ENCODE assay signal across 25 mouse cellular contexts in the genomic region with DNA sequence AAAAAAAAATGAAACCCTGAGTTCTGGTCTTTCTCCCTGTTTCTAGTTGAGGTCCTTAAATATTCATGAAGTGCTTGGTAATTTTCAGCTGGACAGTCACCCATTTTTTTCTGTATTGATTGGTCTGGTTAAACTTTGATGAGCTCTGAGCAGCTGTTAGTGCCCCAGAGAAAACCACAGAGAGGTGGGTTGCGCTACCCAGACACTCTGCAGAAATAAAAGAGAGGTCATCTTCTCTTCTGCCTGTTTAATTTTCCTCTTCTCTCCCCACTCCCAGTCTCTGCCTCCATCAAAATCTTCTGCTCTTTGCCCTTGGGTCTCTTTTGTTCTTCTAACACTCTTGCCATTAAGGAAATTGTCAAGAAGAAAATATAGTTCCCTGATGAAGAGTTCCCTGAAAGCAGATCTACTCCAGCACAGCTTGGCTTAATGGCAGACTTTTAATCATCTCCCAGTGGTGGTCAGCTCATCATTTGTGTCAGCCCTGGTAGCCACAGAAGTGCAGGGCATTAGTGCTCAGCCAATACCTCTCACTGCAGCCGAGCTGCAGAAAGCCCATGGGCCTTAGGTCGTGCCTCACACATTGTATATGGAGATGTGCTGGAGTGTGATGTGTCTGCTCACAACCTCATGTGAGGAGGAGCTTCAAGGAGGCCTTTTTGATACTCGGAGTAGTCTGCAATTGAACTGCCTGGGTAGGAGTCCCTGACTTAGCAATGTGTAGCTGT. TPM values are rescaled to one million over a fixed set of nuclear protein-coding genes. Genes with fewer than 3 reads are reported as not detected.
DNase-seq lines count a peak whose midpoint lies in the region; ATAC-seq lines count a peak whose summit lies in the region.
"Had no signal": no experiment of that assay in that cellular context is flagged by ENCODE, and none has a peak within 500 bp of the region (broad histone marks: within the 10 kb centered on the region; RNA-seq: fewer than 3 reads in every experiment).

No protein-coding gene starts in this region.

- no peak overlapping the region for H3K4me2 ChIP-seq in midbrain, embryonic 11.5 days
- H3K4me2 ChIP-seq in midbrain, embryonic 16.5 days (ENCODE audit: low read length): no peak overlapping the region
- no peak overlapping the region for H3K4me2 ChIP-seq in embryonic facial prominence, embryonic 12.5 days (replicated peaks)
- H3K4me2 ChIP-seq in embryonic facial prominence, embryonic 14.5 days (ENCODE audit: low read depth, low read length): no peak overlapping the region
- H3K4me2 ChIP-seq in neural tube, embryonic 13.5 days: no peak overlapping the region
- H3K4me2 ChIP-seq: forebrain, embryonic 15.5 days; heart, embryonic 13.5 days; limb, embryonic 15.5 days; stomach, embryonic 15.5 days had no signal

- no peaks in the 10 kb centered on the region for H3K27me3 ChIP-seq in midbrain, embryonic 11.5 days (ENCODE audit: control insufficient read depth, insufficient read depth, low read length)
- H3K27me3 ChIP-seq in midbrain, embryonic 16.5 days (ENCODE audit: control insufficient read depth, insufficient read depth, low read depth, low read length): no peaks in the 10 kb centered on the region
- no peaks in the 10 kb centered on the region for H3K27me3 ChIP-seq in embryonic facial prominence, embryonic 12.5 days
- H3K27me3 ChIP-seq in embryonic facial prominence, embryonic 14.5 days (replicated peaks; ENCODE audit: control insufficient read depth, insufficient read depth, low read length): no peaks in the 10 kb centered on the region
- H3K27me3 ChIP-seq in neural tube, embryonic 13.5 days: no peaks in the 10 kb centered on the region
- H3K27me3 ChIP-seq: forebrain, embryonic 15.5 days; heart, embryonic 13.5 days; limb, embryonic 15.5 days; stomach, embryonic 15.5 days had no signal

- H3K9ac ChIP-seq in midbrain, embryonic 11.5 days (ENCODE audit: low read length): no peak overlapping the region
- H3K9ac ChIP-seq in midbrain, embryonic 16.5 days (ENCODE audit: low read depth, low read length): no peak overlapping the region
- no peak overlapping the region for H3K9ac ChIP-seq in embryonic facial prominence, embryonic 12.5 days
- no peak overlapping the region for H3K9ac ChIP-seq in embryonic facial prominence, embryonic 14.5 days (ENCODE audit: low read depth, low read length)
- no peak overlapping the region for H3K9ac ChIP-seq in neural tube, embryonic 13.5 days
- H3K9ac ChIP-seq: forebrain, embryonic 15.5 days; heart, embryonic 13.5 days; limb, embryonic 15.5 days; stomach, embryonic 15.5 days had no signal

- no peaks in the 10 kb centered on the region for H3K36me3 ChIP-seq in midbrain, embryonic 11.5 days (ENCODE audit: control insufficient read depth, insufficient read depth, low read length)
- H3K36me3 ChIP-seq in midbrain, embryonic 16.5 days (ENCODE audit: control insufficient read depth, insufficient read depth, low read length): no peaks in the 10 kb centered on the region
- no peaks in the 10 kb centered on the region for H3K36me3 ChIP-seq in embryonic facial prominence, embryonic 12.5 days
- no peaks in the 10 kb centered on the region for H3K36me3 ChIP-seq in embryonic facial prominence, embryonic 14.5 days (ENCODE audit: control insufficient read depth, insufficient read depth, low read length)
- H3K36me3 ChIP-seq in neural tube, embryonic 13.5 days: no peaks in the 10 kb centered on the region
- H3K36me3 ChIP-seq: forebrain, embryonic 15.5 days; heart, embryonic 13.5 days; limb, embryonic 15.5 days; stomach, embryonic 15.5 days had no signal

- ATAC-seq in midbrain, embryonic 11.5 days (ENCODE audit: low FRiP score): 0 out of 2 replicates have a peak, but pooled peaks have one; percentile 46
- ATAC-seq in midbrain, embryonic 16.5 days: no peak
- peak; percentile 35; the same call in 1 of the 2 replicates for ATAC-seq in embryonic facial prominence, embryonic 12.5 days (ENCODE audit: insufficient number of reproducible peaks, insufficient read depth, low FRiP score, low TSS enrichment)
- peak; percentile 23; the same call in 1 of the 2 replicates for ATAC-seq in embryonic facial prominence, embryonic 14.5 days (ENCODE audit: low read depth)
- ATAC-seq in neural tube, embryonic 13.5 days (ENCODE audit: low read depth): peak; percentile 72
- ATAC-seq: activated CD4-positive, CD25-positive, alpha-beta regulatory T cell, adult 4 months; forebrain, embryonic 15.5 days; inflammation-experienced regulatory T-cells, adult 6 months had no signal

- no peak for DNase-seq in midbrain, embryonic 11.5 days (ENCODE audit: low spot score, missing footprints)
- DNase-seq in embryonic facial prominence, embryonic 14.5 days (ENCODE audit: low spot score): no peak
- DNase-seq in right cerebral cortex, postnatal 10 days (ENCODE audit: low spot score in 2 of 2): no peak
- no peak for DNase-seq in cerebellum, adult 11 months
- DNase-seq: adrenal gland, postnatal 10 days; cerebellum, adult 2 months; cerebellum, postnatal 25 days; gastrocnemius, postnatal 10 days; heart, adult 11 months; kidney, adult 18-20 months; left cerebral cortex, postnatal 4 days; lung, postnatal 4 days; right cerebral cortex, adult 18-20 months; thymus, postnatal 25 days had no signal

- 83% methylated on average over 4 of the region's 4 CpGs for WGBS in midbrain, embryonic 11.5 days
- WGBS in midbrain, embryonic 16.5 days: 67% methylated on average over 4 of the region's 4 CpGs
- 81% methylated on average over 4 of the region's 4 CpGs for WGBS in embryonic facial prominence, embryonic 12.5 days
- 79% methylated on average over 4 of the region's 4 CpGs for whole genome bisulfite sequencing in embryonic facial prominence, embryonic 14.5 days
- 54% methylated on average over 4 of the region's 4 CpGs for WGBS in neural tube, embryonic 13.5 days

- no peak overlapping the region for H3K4me3 ChIP-seq in midbrain, embryonic 11.5 days (ENCODE audit: low read depth, low read length)
- H3K4me3 ChIP-seq in midbrain, embryonic 16.5 days (ENCODE audit: low read depth, low read length): no peak overlapping the region
- no peak overlapping the region for H3K4me3 ChIP-seq in embryonic facial prominence, embryonic 12.5 days
- H3K4me3 ChIP-seq in embryonic facial prominence, embryonic 14.5 days (ENCODE audit: low read depth, low read length): no peak overlapping the region
- no peak overlapping the region for H3K4me3 ChIP-seq in neural tube, embryonic 13.5 days
- H3K4me3 ChIP-seq: forebrain, embryonic 15.5 days; heart, embryonic 13.5 days; limb, embryonic 15.5 days; myocyte; stomach, embryonic 15.5 days had no signal

- no peak overlapping the region for H3K27ac ChIP-seq in midbrain, embryonic 11.5 days (ENCODE audit: low read depth, low read length)
- H3K27ac ChIP-seq in midbrain, embryonic 16.5 days (ENCODE audit: low read length): no peak overlapping the region
- H3K27ac ChIP-seq in embryonic facial prominence, embryonic 12.5 days: no peak overlapping the region
- H3K27ac ChIP-seq in embryonic facial prominence, embryonic 14.5 days (replicated peaks; ENCODE audit: low read depth, low read length): no peak overlapping the region
- no peak overlapping the region for H3K27ac ChIP-seq in neural tube, embryonic 13.5 days (replicated peaks)
- H3K27ac ChIP-seq: forebrain, embryonic 15.5 days; heart, embryonic 13.5 days; kidney, postnatal 0 days; limb, embryonic 15.5 days; stomach, embryonic 15.5 days had no signal

- H3K4me1 ChIP-seq in midbrain, embryonic 11.5 days (ENCODE audit: control insufficient read depth, insufficient read depth, low read length): no peaks in the 10 kb centered on the region
- H3K4me1 ChIP-seq in midbrain, embryonic 16.5 days (ENCODE audit: control insufficient read depth, insufficient read depth, low read length): no peaks in the 10 kb centered on the region
- H3K4me1 ChIP-seq in embryonic facial prominence, embryonic 12.5 days: no peaks in the 10 kb centered on the region
- no peaks in the 10 kb centered on the region for H3K4me1 ChIP-seq in embryonic facial prominence, embryonic 14.5 days (ENCODE audit: control insufficient read depth, insufficient read depth, low read length)
- peaks cover 10% of the 10 kb centered on the region; the same call in 1 of the 2 replicates for H3K4me1 ChIP-seq in neural tube, embryonic 13.5 days (replicated peaks)
- H3K4me1 ChIP-seq: forebrain, embryonic 15.5 days; heart, embryonic 13.5 days; limb, embryonic 15.5 days; stomach, embryonic 15.5 days had no signal

- H3K9me3 ChIP-seq in midbrain, embryonic 11.5 days (ENCODE audit: control insufficient read depth, low read length): no peaks in the 10 kb centered on the region
- H3K9me3 ChIP-seq in midbrain, embryonic 16.5 days (replicated peaks; ENCODE audit: control insufficient read depth, low read length, poor library complexity, severe bottlenecking): no peaks in the 10 kb centered on the region
- no peaks in the 10 kb centered on the region for H3K9me3 ChIP-seq in embryonic facial prominence, embryonic 12.5 days
- no peaks in the 10 kb centered on the region for H3K9me3 ChIP-seq in embryonic facial prominence, embryonic 14.5 days (ENCODE audit: control insufficient read depth, low read length)
- no peaks in the 10 kb centered on the region for H3K9me3 ChIP-seq in neural tube, embryonic 13.5 days
- H3K9me3 ChIP-seq: forebrain, embryonic 15.5 days; heart, embryonic 13.5 days; limb, embryonic 15.5 days; stomach, embryonic 15.5 days had no signal

RNA-seq across cellular contexts. Expression of a gene that starts 29.1 kb away (rescaled TPM):
- polyA plus RNA-seq in midbrain, embryonic 11.5 days (2014; fragmentation: Nextera tagmentation; extraction: Ambion mirVana): 8.2 and 9.3 TPM in 2 replicates
- 5.9 and 7.0 TPM in 2 replicates for polyA plus RNA-seq in midbrain, embryonic 16.5 days (2015; fragmentation: Nextera tagmentation; extraction: Ambion mirVana)
- polyA plus RNA-seq in embryonic facial prominence, embryonic 12.5 days (2016; fragmentation: Nextera tagmentation; extraction: Ambion mirVana): 9.1 and 9.4 TPM in 2 replicates
- 8.8 TPM in 2 replicates for polyA plus RNA-seq in embryonic facial prominence, embryonic 14.5 days (2014; fragmentation: Nextera tagmentation; extraction: Ambion mirVana)
- 6.6 and 6.9 TPM in 2 replicates for polyA plus RNA-seq in neural tube, embryonic 13.5 days (2015; fragmentation: Nextera tagmentation; extraction: Ambion mirVana)
